ENCODE assay signal across 8 mouse cellular contexts in genomic region chr19:23447988-23448497, GRCm38 (mm10). TPM values are rescaled to one million over a fixed set of nuclear protein-coding genes. Genes with fewer than 3 reads are reported as not detected.
DNase-seq lines count a peak whose midpoint lies in the region; ATAC-seq and TF ChIP-seq lines count a peak whose summit lies in the region.

Gene Mamdc2, minus strand, starts transcription at chr19:23448442.

- no peaks in the 10 kb centered on the region; the same call in 1 of the 2 replicates for H3K4me1 ChIP-seq in kidney, postnatal 0 days (replicated peaks; ENCODE audit: insufficient read depth, low read length)

- H3K4me3 ChIP-seq in kidney, postnatal 0 days (replicated peaks; ENCODE audit: low read depth, low read length): peak within 1 kb of the TSS; percentile 42

- H3K27ac ChIP-seq in kidney, postnatal 0 days: no peak within 1 kb of the TSS

- peak within 1 kb of the TSS; percentile 98 for H3K4me2 ChIP-seq in kidney, postnatal 0 days (ENCODE audit: low read length)

- under 1% methylated on average over 19 of the region's 19 CpGs for WGBS in kidney, postnatal 0 days

- H3K9me3 ChIP-seq in kidney, postnatal 0 days (replicated peaks; ENCODE audit: low read length): no peaks in the 10 kb centered on the region

- intact Hi-C loops in gastrocnemius, postnatal 36 days (cut with DNase I): no loop called here

- 0 out of 2 replicates have a peak, but pooled peaks cover 3% of the 10 kb centered on the region for H3K27me3 ChIP-seq in kidney, postnatal 0 days (ENCODE audit: insufficient read depth, low read length)

- TF ChIP-seq CTCF in kidney, postnatal 0 days (IDR thresholded peaks at IDR 0.05; ENCODE audit: low read depth): no peak

- H3K36me3 ChIP-seq in kidney, postnatal 0 days (ENCODE audit: insufficient read depth, low read length): no peaks in the 10 kb centered on the region

- DNase-seq in urinary bladder, adult 2 months (ENCODE audit: low spot score): peak; percentile 23
- no peak for DNase-seq in urinary bladder, postnatal 36 days (ENCODE audit: low spot score in 2 of 2)
- peak; percentile 30 for DNase-seq in cerebellum, adult 9-11 months
- DNase-seq in gastrocnemius, postnatal 36 days: peak; percentile 8 to 20
- DNase-seq in kidney, postnatal 0 days (ENCODE audit: low spot score): peak; percentile 43
- DNase-seq in lung, postnatal 25 days (ENCODE audit: low spot score): peak; percentile 18
- peak; percentile 18 for DNase-seq in ovary, postnatal 36 days (ENCODE audit: low spot score)

- ATAC-seq in kidney, postnatal 0 days (replicated peaks; ENCODE audit: low FRiP score, low read depth): no peak; the same call in 1 of the 2 replicates
- no peak for ATAC-seq in erythroid progenitor cell, adult 5-6 weeks (replicated peaks; ENCODE audit: low FRiP score, poor library complexity, severe bottlenecking)

- H3K9ac ChIP-seq in kidney, postnatal 0 days (ENCODE audit: low read depth, low read length): peak within 1 kb of the TSS; percentile 53

RNA-seq across cellular contexts. Expression of gene Mamdc2, which starts in this region (rescaled TPM):
- 19.0 and 26.0 TPM in 2 replicates for polyA plus RNA-seq in urinary bladder, adult 2 months (2012; rRNA removed)
- under 1 TPM; 0.89 to 0.92 TPM for total RNA-seq in gastrocnemius, postnatal 36 days (2021)
- polyA plus RNA-seq in kidney, postnatal 0 days (2015; fragmentation: Nextera tagmentation; extraction: Ambion mirVana): 2.6 and 2.7 TPM in 2 replicates
- not detected in 2 replicates for total RNA-seq in erythroid progenitor cell, adult 5-6 weeks (2015; ENCODE audit: low replicate concordance)
- total RNA-seq in erythroid progenitor cell, adult 5-6 weeks (2017; ENCODE audit: low replicate concordance): not detected in 2 replicates

Comparison
In these comparisons a context has a peak if more than half of its experiments do, and no peak if none do; other contexts are left out.
1. DNase-seq: peak in urinary bladder, adult 2 months (single experiment), cerebellum, adult 9-11 months (single experiment), kidney, postnatal 0 days (single experiment), lung, postnatal 25 days (single experiment) and ovary, postnatal 36 days (single experiment); none in urinary bladder, postnatal 36 days (0 of 2).
2. Peak in DNase-seq in gastrocnemius, postnatal 36 days; RNA of the gene not detected or under 1 TPM.